In the genomic region with DNA sequence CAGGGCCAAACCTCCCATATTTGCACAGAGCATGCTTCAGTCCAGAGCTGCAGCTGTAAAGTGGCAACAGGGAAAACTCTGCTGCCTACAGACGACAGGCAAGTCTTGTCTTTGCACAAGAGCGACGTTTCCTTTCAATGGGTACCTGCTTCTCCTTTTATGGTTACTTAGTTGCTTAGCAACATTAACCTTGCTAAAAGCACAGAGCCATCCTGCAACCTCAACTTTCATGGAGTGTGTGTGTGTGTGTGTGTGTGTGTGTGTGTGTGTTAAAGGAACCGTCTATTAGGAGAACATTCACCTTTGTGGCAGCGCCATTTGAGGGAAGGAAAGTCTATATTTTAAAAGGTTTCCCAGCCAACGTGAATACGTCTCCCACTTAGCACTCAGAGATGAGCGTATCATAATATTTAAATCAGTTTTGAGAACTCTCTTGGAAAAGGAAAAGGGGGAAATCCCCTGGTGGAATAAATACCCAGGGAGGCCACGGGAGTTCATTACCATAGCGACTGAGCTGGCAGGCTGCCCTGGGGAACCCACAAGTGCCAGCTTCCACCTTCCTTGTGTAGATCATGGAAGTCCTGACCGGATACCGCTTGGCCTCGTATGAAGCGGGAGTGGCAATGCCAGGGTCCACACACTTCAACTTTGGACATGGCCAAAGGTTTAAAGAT, we compare ENCODE assay signal across 9 mouse cellular contexts.
DNase-seq lines count a peak whose midpoint lies in the region; ATAC-seq and TF ChIP-seq lines count a peak whose summit lies in the region.
"Had no signal": no experiment of that assay in that cellular context is flagged by ENCODE, and none has a peak within 500 bp of the region (broad histone marks: within the 10 kb centered on the region; RNA-seq: fewer than 3 reads in every experiment).

No protein-coding gene starts in this region.

- TF ChIP-seq CTCF in intestine, postnatal 0 days (IDR thresholded peaks at IDR 0.05; ENCODE audit: low read depth): no peak

- no peak for DNase-seq in forebrain, embryonic 10.5 days (ENCODE audit: extremely low spot score, low spot score)
- peak; percentile 58 for DNase-seq in midbrain, embryonic 14.5 days
- DNase-seq in midbrain, embryonic 10.5 days (ENCODE audit: low spot score): no peak
- DNase-seq in urinary bladder, postnatal 25 days (ENCODE audit: low spot score): no peak
- DNase-seq in cerebellum, adult 11-12 months: no peak

- WGBS in forebrain, embryonic 13.5 days: 49% methylated on average over 14 of the region's 14 CpGs
- WGBS in forebrain, embryonic 10.5 days: 83% methylated on average over 14 of the region's 14 CpGs
- WGBS in midbrain, embryonic 14.5 days: 49% methylated on average over 14 of the region's 14 CpGs
- 83% methylated on average over 14 of the region's 14 CpGs for WGBS in midbrain, embryonic 10.5 days
- 29% methylated on average over 14 of the region's 14 CpGs for WGBS in intestine, postnatal 0 days
- 41% methylated on average over 14 of the region's 14 CpGs for whole genome bisulfite sequencing in midbrain, embryonic 15.5 days

- no peaks in the 10 kb centered on the region for H3K9me3 ChIP-seq in forebrain, embryonic 13.5 days (replicated peaks)
- no peaks in the 10 kb centered on the region for H3K9me3 ChIP-seq in forebrain, embryonic 10.5 days
- no peaks in the 10 kb centered on the region for H3K9me3 ChIP-seq in midbrain, embryonic 14.5 days (ENCODE audit: control insufficient read depth, low read length)
- H3K9me3 ChIP-seq in midbrain, embryonic 10.5 days (replicated peaks): no peaks in the 10 kb centered on the region
- no peaks in the 10 kb centered on the region for H3K9me3 ChIP-seq in intestine, postnatal 0 days (ENCODE audit: control insufficient read depth)
- no peaks in the 10 kb centered on the region for H3K9me3 ChIP-seq in midbrain, embryonic 15.5 days
- H3K9me3 ChIP-seq: stomach, embryonic 15.5 days had no signal

- ATAC-seq in forebrain, embryonic 13.5 days: peak; percentile 36; the same call in 1 of the 2 replicates
- ATAC-seq in midbrain, embryonic 14.5 days (ENCODE audit: low FRiP score, low TSS enrichment): peak; percentile 37; the same call in 1 of the 2 replicates
- ATAC-seq in intestine, postnatal 0 days: peak; percentile 64
- ATAC-seq in midbrain, embryonic 15.5 days (replicated peaks): peak; percentile 59

- H3K27ac ChIP-seq in forebrain, embryonic 13.5 days: peak overlapping the region; percentile 12
- no peak overlapping the region for H3K27ac ChIP-seq in forebrain, embryonic 10.5 days
- no peak overlapping the region for H3K27ac ChIP-seq in midbrain, embryonic 14.5 days (replicated peaks; ENCODE audit: low read depth, low read length)
- H3K27ac ChIP-seq in midbrain, embryonic 10.5 days (replicated peaks): no peak overlapping the region
- H3K27ac ChIP-seq in intestine, postnatal 0 days (ENCODE audit: low read depth, low read length): no peak overlapping the region
- H3K27ac ChIP-seq in midbrain, embryonic 15.5 days: peak overlapping the region; percentile 21

- H3K36me3 ChIP-seq in forebrain, embryonic 13.5 days (ENCODE audit: poor library complexity, severe bottlenecking): no peaks in the 10 kb centered on the region
- H3K36me3 ChIP-seq in forebrain, embryonic 10.5 days (replicated peaks): no peaks in the 10 kb centered on the region
- no peaks in the 10 kb centered on the region for H3K36me3 ChIP-seq in midbrain, embryonic 14.5 days (ENCODE audit: control insufficient read depth, insufficient read depth, low read length)
- no peaks in the 10 kb centered on the region for H3K36me3 ChIP-seq in midbrain, embryonic 10.5 days
- no peaks in the 10 kb centered on the region for H3K36me3 ChIP-seq in intestine, postnatal 0 days (ENCODE audit: control insufficient read depth, insufficient read depth)
- no peaks in the 10 kb centered on the region for H3K36me3 ChIP-seq in midbrain, embryonic 15.5 days (replicated peaks)
- H3K36me3 ChIP-seq: stomach, embryonic 15.5 days had no signal

- H3K4me2 ChIP-seq in forebrain, embryonic 13.5 days: no peak overlapping the region; the same call in 1 of the 2 replicates
- H3K4me2 ChIP-seq in midbrain, embryonic 14.5 days (ENCODE audit: low read length): no peak overlapping the region
- H3K4me2 ChIP-seq in intestine, postnatal 0 days (replicated peaks; ENCODE audit: low read depth): 0 out of 2 replicates have a peak overlapping the region, but pooled peaks have one; percentile 10
- H3K4me2 ChIP-seq in midbrain, embryonic 15.5 days: no peak overlapping the region

- H3K9ac ChIP-seq in forebrain, embryonic 13.5 days: no peak overlapping the region
- H3K9ac ChIP-seq in midbrain, embryonic 14.5 days (replicated peaks; ENCODE audit: low read length): no peak overlapping the region
- H3K9ac ChIP-seq in intestine, postnatal 0 days (ENCODE audit: low read depth, low read length): no peak overlapping the region
- H3K9ac ChIP-seq in midbrain, embryonic 15.5 days: no peak overlapping the region
- H3K9ac ChIP-seq: stomach, embryonic 15.5 days had no signal

- no peak overlapping the region for H3K4me3 ChIP-seq in forebrain, embryonic 13.5 days
- H3K4me3 ChIP-seq in forebrain, embryonic 10.5 days: no peak overlapping the region
- H3K4me3 ChIP-seq in midbrain, embryonic 14.5 days (replicated peaks; ENCODE audit: low read depth, low read length): no peak overlapping the region
- H3K4me3 ChIP-seq in midbrain, embryonic 10.5 days: no peak overlapping the region
- no peak overlapping the region for H3K4me3 ChIP-seq in intestine, postnatal 0 days (ENCODE audit: low read depth, low read length)
- no peak overlapping the region for H3K4me3 ChIP-seq in midbrain, embryonic 15.5 days
- H3K4me3 ChIP-seq: stomach, embryonic 15.5 days had no signal

- H3K27me3 ChIP-seq in forebrain, embryonic 13.5 days: no peaks in the 10 kb centered on the region; the same call in 1 of the 2 replicates
- H3K27me3 ChIP-seq in forebrain, embryonic 10.5 days (ENCODE audit: poor library complexity, severe bottlenecking): no peaks in the 10 kb centered on the region
- H3K27me3 ChIP-seq in midbrain, embryonic 14.5 days (ENCODE audit: control insufficient read depth, insufficient read depth, low read length): no peaks in the 10 kb centered on the region
- H3K27me3 ChIP-seq in midbrain, embryonic 10.5 days (ENCODE audit: low read depth, poor library complexity, severe bottlenecking): no peaks in the 10 kb centered on the region
- H3K27me3 ChIP-seq in intestine, postnatal 0 days (replicated peaks; ENCODE audit: control insufficient read depth, insufficient read depth, low read length): no peaks in the 10 kb centered on the region
- no peaks in the 10 kb centered on the region for H3K27me3 ChIP-seq in midbrain, embryonic 15.5 days (replicated peaks)
- H3K27me3 ChIP-seq: stomach, embryonic 15.5 days had no signal

- H3K4me1 ChIP-seq in forebrain, embryonic 13.5 days: peaks cover 19% of the 10 kb centered on the region
- peaks cover 12% of the 10 kb centered on the region for H3K4me1 ChIP-seq in forebrain, embryonic 10.5 days
- peaks cover 16% of the 10 kb centered on the region; the same call in 1 of the 2 replicates for H3K4me1 ChIP-seq in midbrain, embryonic 14.5 days (ENCODE audit: control insufficient read depth, insufficient read depth, low read length)
- H3K4me1 ChIP-seq in midbrain, embryonic 10.5 days: peaks cover 15% of the 10 kb centered on the region
- H3K4me1 ChIP-seq in intestine, postnatal 0 days (replicated peaks; ENCODE audit: control insufficient read depth, insufficient read depth, low read length): no peaks in the 10 kb centered on the region
- H3K4me1 ChIP-seq in midbrain, embryonic 15.5 days: peaks cover 17% of the 10 kb centered on the region

Comparison
In these comparisons a context has a peak if more than half of its experiments do, and no peak if none do; other contexts are left out.
1. H3K27ac ChIP-seq: peak in forebrain, embryonic 13.5 days (single experiment) and midbrain, embryonic 15.5 days (single experiment); none in forebrain, embryonic 10.5 days (single experiment), midbrain, embryonic 14.5 days (single experiment), midbrain, embryonic 10.5 days (single experiment) and intestine, postnatal 0 days (single experiment).
2. Peak in every context shown above with its lines, with median percentiles within 50 percentile points of each other: ATAC-seq.